Mouse (Mus musculus): ENCODE results near the gene Slc45a2. TPM values are rescaled to one million over a fixed set of nuclear protein-coding genes. Genes with fewer than 3 reads are reported as not detected.

Gene Slc45a2
- polyA plus RNA-seq, 1 experiment from 2014 or later: 0.07 TPM

GRCm38 (mm10) chr15:11026801-11027561 is 26.5 kb downstream of the Slc45a2 start:
- no peaks in the 10 kb centered on the region for H3K36me3 ChIP-seq (ENCODE audit: control insufficient read depth, insufficient read depth, low read length)
- no peak overlapping the region for H3K9ac ChIP-seq (replicated peaks; ENCODE audit: low read depth, low read length)
- H3K4me2 ChIP-seq (ENCODE audit: low read depth, low read length): no peak overlapping the region
- no peak for ATAC-seq (ENCODE audit: low read depth)
- H3K9me3 ChIP-seq (ENCODE audit: control insufficient read depth, low read length): no peaks in the 10 kb centered on the region
- H3K4me3 ChIP-seq (ENCODE audit: low read depth, low read length): no peak overlapping the region
- no peak overlapping the region for H3K27ac ChIP-seq (ENCODE audit: low read depth, low read length)
- 81% methylated on average over 4 of the region's 4 CpGs for WGBS
- H3K4me1 ChIP-seq (ENCODE audit: control insufficient read depth, insufficient read depth, low read length): no peaks in the 10 kb centered on the region
- H3K27me3 ChIP-seq (ENCODE audit: control insufficient read depth, insufficient read depth, low read length): no peaks in the 10 kb centered on the region

- H3K27ac ChIP-seq (ENCODE audit: low read depth, low read length): no peak overlapping the region
- H3K4me3 ChIP-seq (ENCODE audit: low read depth, low read length): no peak overlapping the region
- H3K4me2 ChIP-seq (ENCODE audit: low read depth, low read length): no peak overlapping the region
- WGBS: 75% methylated on average over 3 of the region's 3 CpGs
- no peak overlapping the region for H3K9ac ChIP-seq (replicated peaks; ENCODE audit: low read depth, low read length)
- no peaks in the 10 kb centered on the region for H3K36me3 ChIP-seq (ENCODE audit: control insufficient read depth, insufficient read depth, low read length)
- no peaks in the 10 kb centered on the region for H3K9me3 ChIP-seq (ENCODE audit: control insufficient read depth, low read length)
- no peaks in the 10 kb centered on the region for H3K4me1 ChIP-seq (ENCODE audit: control insufficient read depth, insufficient read depth, low read length)
- H3K27me3 ChIP-seq (ENCODE audit: control insufficient read depth, insufficient read depth, low read length): peaks cover 7% of the 10 kb centered on the region
- ATAC-seq (ENCODE audit: low read depth): no peak
These were observed 29.7 kb downstream of the Slc45a2 start for GRCm38 (mm10) chr15:11030188-11030587.

GRCm38 (mm10) chr15:11035947-11036474 is 35.5 kb downstream of the Slc45a2 start:
- 5% methylated on average over 34 of the region's 34 CpGs for WGBS
- Histone ChIP-seq H3K9me3 (ENCODE audit: control insufficient read depth, low read length) (no peaks in the 10 kb centered on the region), H3K4me3 (ENCODE audit: low read depth, low read length) (peak overlapping the region; percentile 27), H3K9ac (replicated peaks; ENCODE audit: low read depth, low read length) (0 out of 2 replicates have a peak overlapping the region, but pooled peaks have one; percentile 12), H3K36me3 (ENCODE audit: control insufficient read depth, insufficient read depth, low read length) (no peaks in the 10 kb centered on the region), H3K27ac (ENCODE audit: low read depth, low read length) (no peak overlapping the region), H3K4me2 (ENCODE audit: low read depth, low read length) (peak overlapping the region; percentile 70), H3K27me3 (ENCODE audit: control insufficient read depth, insufficient read depth, low read length) (peaks cover 36% of the 10 kb centered on the region), H3K4me1 (ENCODE audit: control insufficient read depth, insufficient read depth, low read length) (peaks cover 18% of the 10 kb centered on the region)
- ATAC-seq (ENCODE audit: low read depth): peak; percentile 42; the same call in 1 of the 2 replicates

- no peak overlapping the region for H3K27ac ChIP-seq (ENCODE audit: low read depth, low read length)
- WGBS: 2% methylated on average over 49 of the region's 49 CpGs
- peak; percentile 52 for ATAC-seq (ENCODE audit: low read depth)
- peak overlapping the region; percentile 70 for H3K4me2 ChIP-seq (ENCODE audit: low read depth, low read length)
- H3K4me3 ChIP-seq (ENCODE audit: low read depth, low read length): peak overlapping the region; percentile 27
- peaks cover 36% of the 10 kb centered on the region for H3K27me3 ChIP-seq (ENCODE audit: control insufficient read depth, insufficient read depth, low read length)
- H3K36me3 ChIP-seq (ENCODE audit: control insufficient read depth, insufficient read depth, low read length): no peaks in the 10 kb centered on the region
- H3K9ac ChIP-seq (replicated peaks; ENCODE audit: low read depth, low read length): peak overlapping the region; percentile 52; the same call in 1 of the 2 replicates
- peaks cover 18% of the 10 kb centered on the region for H3K4me1 ChIP-seq (ENCODE audit: control insufficient read depth, insufficient read depth, low read length)
- no peaks in the 10 kb centered on the region for H3K9me3 ChIP-seq (ENCODE audit: control insufficient read depth, low read length)
These were observed 36.2 kb downstream of the Slc45a2 start for GRCm38 (mm10) chr15:11036535-11037375.

- Histone ChIP-seq H3K4me1 (ENCODE audit: control insufficient read depth, insufficient read depth, low read length) (peaks cover 18% of the 10 kb centered on the region), H3K36me3 (ENCODE audit: control insufficient read depth, insufficient read depth, low read length) (no peaks in the 10 kb centered on the region), H3K9me3 (ENCODE audit: control insufficient read depth, low read length) (no peaks in the 10 kb centered on the region), H3K9ac (replicated peaks; ENCODE audit: low read depth, low read length) (peak overlapping the region; percentile 52; the same call in 1 of the 2 replicates), H3K4me2 (ENCODE audit: low read depth, low read length) (peak overlapping the region; percentile 70), H3K4me3 (ENCODE audit: low read depth, low read length) (peak overlapping the region; percentile 27), H3K27ac (ENCODE audit: low read depth, low read length) (no peak overlapping the region), H3K27me3 (ENCODE audit: control insufficient read depth, insufficient read depth, low read length) (peaks cover 36% of the 10 kb centered on the region)
- WGBS: 3% methylated on average over 8 of the region's 8 CpGs
- ATAC-seq (ENCODE audit: low read depth): no peak
These were observed 36.8 kb downstream of the Slc45a2 start for GRCm38 (mm10) chr15:11037376-11037695.

GRCm38 (mm10) chr15:11037711-11038110 is 37.2 kb downstream of the Slc45a2 start, which contains the start of gene Rxfp3:
Gene Rxfp3, minus strand, starts transcription at chr15:11037991.
- H3K27ac ChIP-seq (ENCODE audit: low read depth, low read length): no peak within 1 kb of the TSS
- WGBS: 3% methylated on average over 16 of the region's 16 CpGs
- H3K4me3 ChIP-seq (ENCODE audit: low read depth, low read length): peak within 1 kb of the TSS; percentile 27
- H3K4me1 ChIP-seq (ENCODE audit: control insufficient read depth, insufficient read depth, low read length): peaks cover 18% of the 10 kb centered on the region
- ATAC-seq (ENCODE audit: low read depth): no peak
- H3K27me3 ChIP-seq (ENCODE audit: control insufficient read depth, insufficient read depth, low read length): peaks cover 36% of the 10 kb centered on the region
- H3K9ac ChIP-seq (replicated peaks; ENCODE audit: low read depth, low read length): peak within 1 kb of the TSS; percentile 52; the same call in 1 of the 2 replicates
- H3K4me2 ChIP-seq (ENCODE audit: low read depth, low read length): peak within 1 kb of the TSS; percentile 70
- no peaks in the 10 kb centered on the region for H3K36me3 ChIP-seq (ENCODE audit: control insufficient read depth, insufficient read depth, low read length)
- no peaks in the 10 kb centered on the region for H3K9me3 ChIP-seq (ENCODE audit: control insufficient read depth, low read length)

GRCm38 (mm10) chr15:11038476-11038875 is 38.0 kb downstream of the Slc45a2 start:
- 0 out of 2 replicates have a peak overlapping the region, but pooled peaks have one; percentile 6 for H3K4me2 ChIP-seq (ENCODE audit: low read depth, low read length)

GRCm38 (mm10) chr15:11040067-11040466 is 39.5 kb downstream of the Slc45a2 start:
- Histone ChIP-seq H3K4me3 (ENCODE audit: low read depth, low read length) (no peak overlapping the region), H3K27me3 (ENCODE audit: control insufficient read depth, insufficient read depth, low read length) (peaks cover 30% of the 10 kb centered on the region), H3K9ac (replicated peaks; ENCODE audit: low read depth, low read length) (no peak overlapping the region), H3K36me3 (ENCODE audit: control insufficient read depth, insufficient read depth, low read length) (no peaks in the 10 kb centered on the region), H3K4me2 (ENCODE audit: low read depth, low read length) (no peak overlapping the region), H3K27ac (ENCODE audit: low read depth, low read length) (no peak overlapping the region), H3K9me3 (ENCODE audit: control insufficient read depth, low read length) (no peaks in the 10 kb centered on the region), H3K4me1 (ENCODE audit: control insufficient read depth, insufficient read depth, low read length) (peaks cover 18% of the 10 kb centered on the region)
- WGBS: 65% methylated on average over 5 of the region's 5 CpGs
- no peak for ATAC-seq (ENCODE audit: low read depth)

More at GRCm38 (mm10) chr15:11038476-11038875, 38.0 kb downstream of the Slc45a2 start:
- no peak overlapping the region for H3K9ac ChIP-seq (replicated peaks; ENCODE audit: low read depth, low read length)
- ATAC-seq (ENCODE audit: low read depth): no peak
- H3K27me3 ChIP-seq (ENCODE audit: control insufficient read depth, insufficient read depth, low read length): peaks cover 36% of the 10 kb centered on the region
- H3K9me3 ChIP-seq (ENCODE audit: control insufficient read depth, low read length): no peaks in the 10 kb centered on the region
- H3K4me3 ChIP-seq (ENCODE audit: low read depth, low read length): no peak overlapping the region
- H3K36me3 ChIP-seq (ENCODE audit: control insufficient read depth, insufficient read depth, low read length): no peaks in the 10 kb centered on the region
- no peak overlapping the region for H3K27ac ChIP-seq (ENCODE audit: low read depth, low read length)
- H3K4me1 ChIP-seq (ENCODE audit: control insufficient read depth, insufficient read depth, low read length): peaks cover 18% of the 10 kb centered on the region
- 1% methylated on average over 12 of the region's 12 CpGs for WGBS

Data from neural tube, embryonic 14.5 days (tissue).